Mouse (Mus musculus) midbrain, postnatal 0 days (tissue): ENCODE measurements around the gene Rem1. TPM values are rescaled to one million over a fixed set of nuclear protein-coding genes. Genes with fewer than 3 reads are reported as not detected.
A peak's percentile ranks its signal among the peaks of the same experiment; 100 is the strongest.
"Not testable (repeated sequence)": the region's sequence is repeated elsewhere in the genome, so short reads cannot be mapped to it uniquely, and the experiment has no call there.

ENCODE experiments used
- ATAC-seq: fragments of 200-750 bp; cut with Nextera tagmentation; 2 replicates; pipeline ENCODE4 v1.8.0; 2017; ENCODE audit warnings: moderate number of reproducible peaks, mild to moderate bottlenecking, moderate TSS enrichment, moderate library complexity; ENCODE audit not compliant: low FRiP score
- DNase-seq: peaks from one replicate; pipeline ENCODE4 v3.0.0-alpha.2; 2015; ENCODE audit warnings: low spot score
- H3K27ac ChIP-seq: fragments of 300-500 bp; sonication (generic); 2 replicates; pipeline ENCODE4 v1.5.1; 2014; ENCODE audit warnings: low read depth, mild to moderate bottlenecking, low read length, mixed read lengths
- H3K27me3 ChIP-seq: fragments of 300-500 bp; sonication (generic); 2 replicates; pipeline ENCODE4 v1.6.1; 2014; ENCODE audit warnings: low read length, control low read depth, mixed read lengths; ENCODE audit not compliant: insufficient read depth
- H3K36me3 ChIP-seq: fragments of 300-500 bp; sonication (generic); 2 replicates; pipeline ENCODE4 v1.6.1; 2014; ENCODE audit warnings: low read length, control low read depth, mixed read lengths; ENCODE audit not compliant: insufficient read depth
- H3K4me1 ChIP-seq: fragments of 300-500 bp; sonication (generic); 2 replicates; pipeline ENCODE4 v1.6.1; 2014; ENCODE audit warnings: mild to moderate bottlenecking, control low read depth, antibody characterized with exemption, low read length, mixed read lengths; ENCODE audit not compliant: insufficient read depth
- H3K4me2 ChIP-seq: fragments of 300-500 bp; sonication (generic); 2 replicates; pipeline ENCODE4 v1.6.1; 2014; ENCODE audit warnings: low read depth, mild to moderate bottlenecking, low read length, mixed read lengths; ENCODE audit not compliant: poor library complexity, severe bottlenecking
- H3K4me3 ChIP-seq: fragments of 300-500 bp; sonication (generic); 2 replicates; pipeline ENCODE4 v1.5.1; 2014; ENCODE audit warnings: low read depth, mild to moderate bottlenecking, low read length, moderate library complexity
- H3K9ac ChIP-seq: fragments of 300-500 bp; sonication (generic); replicated peaks from 2 replicates; pipeline ENCODE4 v1.6.1; 2014; ENCODE audit warnings: mild to moderate bottlenecking, low read length, moderate library complexity, mixed read lengths; ENCODE audit not compliant: poor library complexity, severe bottlenecking
- H3K9me3 ChIP-seq: fragments of 300-500 bp; sonication (generic); 2 replicates; pipeline ENCODE4 v1.6.1; 2016; ENCODE audit warnings: low read length, control low read depth
- CTCF ChIP-seq: IDR thresholded peaks from 2 replicates; pipeline ENCODE4 v1.5.1; 2016; ENCODE audit warnings: antibody characterized with exemption, mild to moderate bottlenecking
- WGBS: fragments of 180-500 bp; shearing (Covaris S2); extraction: QIAGEN DNeasy Blood & Tissue Kit; methylation state at CpG from one replicate; pipeline ENCODE4 v1.1.7; 2014; 5-methylcytosine and 5-hydroxymethylcytosine counted together
- polyA plus RNA-seq: library from polyadenylated mRNA; unstranded; fragments of >200 nt; fragmentation: Nextera tagmentation; extraction: Ambion mirVana; gene quantifications from 2 replicates; pipeline ENCODE4 v1.2.1, GENCODE M21; 2015
- total RNA-seq: library from RNA; depleted of rRNA; stranded (reverse); fragments of >200 nt; gene quantifications from 2 replicates; pipeline ENCODE4 v1.2.3, GENCODE M21; 2014

Gene Rem1
- total and polyA plus RNA-seq, 2 experiments from 2014 or later: 0.16 to 0.94 TPM

- no peak for TF ChIP-seq CTCF
- Histone ChIP-seq H3K9ac (no peak overlapping the region), H3K9me3 (no peaks in the 10 kb centered on the region), H3K4me1 (no peaks in the 10 kb centered on the region), H3K4me2 (no peak overlapping the region), H3K27ac (no peak overlapping the region), H3K27me3 (no peaks in the 10 kb centered on the region), H3K36me3 (no peaks in the 10 kb centered on the region), H3K4me3 (no peak overlapping the region)
- WGBS: 11% methylated on average over 11 of the region's 11 CpGs
- ATAC-seq (no peak), DNase-seq (no peak)
These were observed 12.8 kb downstream of the Rem1 start for GRCm38 (mm10) chr2:152639406-152640113.

GRCm38 (mm10) chr2:152652901-152653620 is 26.3 kb downstream of the Rem1 start:
- H3K36me3 ChIP-seq: no peaks in the 10 kb centered on the region
- no peak overlapping the region for H3K4me3 ChIP-seq
- peaks cover 10% of the 10 kb centered on the region; the same call in 1 of the 2 replicates for H3K4me1 ChIP-seq
- DNase-seq (no peak), ATAC-seq (no peak)
- 75% methylated on average over 10 of the region's 10 CpGs for WGBS
- H3K9me3 ChIP-seq: no peaks in the 10 kb centered on the region
- H3K4me2 ChIP-seq: no peak overlapping the region
- TF ChIP-seq CTCF: no peak
- no peak overlapping the region for H3K9ac ChIP-seq
- H3K27me3 ChIP-seq: no peaks in the 10 kb centered on the region
- H3K27ac ChIP-seq: peak overlapping the region; percentile 91; the same call in 1 of the 2 replicates

- H3K4me2 ChIP-seq: peak overlapping the region; percentile 29
- H3K27me3 ChIP-seq: no peaks in the 10 kb centered on the region
- no peak for TF ChIP-seq CTCF
- 0 out of 2 replicates have a peak overlapping the region, but pooled peaks have one; percentile 19 for H3K9ac ChIP-seq
- H3K36me3 ChIP-seq: no peaks in the 10 kb centered on the region
- peak; percentile 94 for ATAC-seq
- H3K4me1 ChIP-seq: peaks cover 10% of the 10 kb centered on the region; the same call in 1 of the 2 replicates
- WGBS: 23% methylated on average over 14 of the region's 14 CpGs
- peak; percentile 95 for DNase-seq
- no peaks in the 10 kb centered on the region for H3K9me3 ChIP-seq
- H3K4me3 ChIP-seq: no peak overlapping the region
- H3K27ac ChIP-seq: peak overlapping the region; percentile 91
These were observed 27.3 kb downstream of the Rem1 start for GRCm38 (mm10) chr2:152653874-152654715.

- TF ChIP-seq CTCF: peak; percentile 56
- no peak for ATAC-seq
- Histone ChIP-seq H3K9ac (no peak overlapping the region), H3K4me3 (no peak overlapping the region), H3K36me3 (no peaks in the 10 kb centered on the region), H3K4me1 (peaks cover 10% of the 10 kb centered on the region; the same call in 1 of the 2 replicates), H3K4me2 (no peak overlapping the region), H3K27ac (no peak overlapping the region), H3K9me3 (no peaks in the 10 kb centered on the region), H3K27me3 (no peaks in the 10 kb centered on the region)
- no peak for DNase-seq
- 63% methylated on average over 10 of the region's 10 CpGs for WGBS
These were observed 30.6 kb downstream of the Rem1 start for GRCm38 (mm10) chr2:152657398-152657797.

- no peak overlapping the region for H3K4me3 ChIP-seq
- H3K36me3 ChIP-seq: no peaks in the 10 kb centered on the region
- ATAC-seq (no peak), DNase-seq (no peak)
- H3K4me2 ChIP-seq: no peak overlapping the region
- no peak overlapping the region for H3K27ac ChIP-seq
- TF ChIP-seq CTCF: no peak
- no peaks in the 10 kb centered on the region for H3K27me3 ChIP-seq
- WGBS: 82% methylated on average over 6 of the region's 6 CpGs
- H3K9ac ChIP-seq: no peak overlapping the region
- H3K4me1 ChIP-seq: no peaks in the 10 kb centered on the region
- H3K9me3 ChIP-seq: no peaks in the 10 kb centered on the region
These were observed 34.4 kb downstream of the Rem1 start for GRCm38 (mm10) chr2:152661163-152661562.

GRCm38 (mm10) chr2:152666191-152666590 is 39.4 kb downstream of the Rem1 start:
- WGBS: 75% methylated on average over 3 of the region's 3 CpGs

More at GRCm38 (mm10) chr2:152666191-152666590, 39.4 kb downstream of the Rem1 start:
- not testable (repeated sequence) for H3K4me2 ChIP-seq, H3K4me3 ChIP-seq, H3K4me1 ChIP-seq, H3K27me3 ChIP-seq, DNase-seq, H3K36me3 ChIP-seq, H3K9ac ChIP-seq, H3K27ac ChIP-seq, H3K9me3 ChIP-seq, ATAC-seq
